Mouse (Mus musculus) stomach, postnatal 0 days (tissue): Measurements from ENCODE around the gene Gm17087.

Source experiments
- CTCF ChIP-seq: IDR thresholded peaks from 2 replicates; pipeline ENCODE4 v1.5.1; 2016; ENCODE audit warnings: antibody characterized with exemption, low read depth, mild to moderate bottlenecking, moderate library complexity
- EP300 ChIP-seq: optimal IDR thresholded peaks from 2 replicates; pipeline ENCODE3; 2016; ENCODE audit warnings: antibody characterized with exemption

DNA sequence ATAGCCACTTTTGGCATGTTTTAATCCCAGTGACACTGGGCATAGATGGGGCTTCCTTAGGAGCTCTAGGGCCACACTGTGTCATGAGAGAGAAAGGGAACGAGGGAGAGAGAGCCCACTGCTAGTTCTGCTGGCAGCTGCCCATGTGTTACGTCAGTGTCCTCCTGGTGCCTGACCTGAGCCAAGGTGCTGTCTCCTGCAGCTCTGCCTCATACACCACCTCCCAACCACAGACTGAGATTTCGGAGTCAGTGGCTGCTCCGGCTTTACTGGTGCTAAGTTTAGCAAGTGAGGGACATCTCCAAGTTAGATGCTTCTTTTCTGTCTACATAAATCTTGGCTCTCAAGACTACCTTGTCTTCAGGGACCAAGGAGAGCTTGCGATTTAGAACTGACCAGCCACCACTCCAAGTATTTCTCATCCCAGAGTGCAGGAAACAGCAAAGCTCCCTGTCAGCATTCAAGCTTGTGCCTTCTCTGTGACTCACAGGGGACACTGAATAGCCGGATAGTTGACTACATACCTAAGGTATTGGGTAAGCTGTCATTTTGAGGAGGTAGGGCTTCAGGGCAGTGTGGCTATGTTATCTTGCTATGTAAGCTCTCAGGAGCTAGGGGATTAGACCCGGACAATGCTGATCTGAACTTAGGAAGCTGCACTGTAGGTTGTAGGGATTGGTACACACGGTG, 14.3 kb downstream of the Gm17087 start:
- TF ChIP-seq CTCF = no peak
- no peak for TF ChIP-seq EP300
